Mouse (Mus musculus) megakaryocyte-erythroid progenitor cell, adult 5-6 weeks (primary cell): ENCODE results near the gene Galp. TPM values are rescaled to one million over a fixed set of nuclear protein-coding genes. Genes with fewer than 3 reads are reported as not detected.
"Not testable (repeated sequence)": the region's sequence is repeated elsewhere in the genome, so short reads cannot be mapped to it uniquely, and the experiment has no call there.

Experiments used
- ATAC-seq: replicated peaks from 2 replicates; pipeline ENCODE4 v1.8.0; 2016; ENCODE audit warnings: mild to moderate bottlenecking, inconsistent platforms; ENCODE audit not compliant: severe bottlenecking, poor library complexity, low FRiP score, low TSS enrichment
- total RNA-seq, 2 experiments: library from RNA; stranded (forward) in 1 of 2; stranded (reverse) in 1 of 2; fragments of 200-1000, 215-1000 nt in 1 of 2; fragments of >200 nt in 1 of 2; fragmentation: Nextera tagmentation in 1 of 2; gene quantifications; 2 replicates each; pipeline ENCODE4 v1.2.3; 2014 to 2017

The Galp gene
- total RNA-seq, 2 experiments from 2014 or later: not detected

GRCm38 (mm10) chr7:6173872-6174271 lies 23.0 kb upstream of the Galp start:
- ATAC-seq: no peak

DNA sequence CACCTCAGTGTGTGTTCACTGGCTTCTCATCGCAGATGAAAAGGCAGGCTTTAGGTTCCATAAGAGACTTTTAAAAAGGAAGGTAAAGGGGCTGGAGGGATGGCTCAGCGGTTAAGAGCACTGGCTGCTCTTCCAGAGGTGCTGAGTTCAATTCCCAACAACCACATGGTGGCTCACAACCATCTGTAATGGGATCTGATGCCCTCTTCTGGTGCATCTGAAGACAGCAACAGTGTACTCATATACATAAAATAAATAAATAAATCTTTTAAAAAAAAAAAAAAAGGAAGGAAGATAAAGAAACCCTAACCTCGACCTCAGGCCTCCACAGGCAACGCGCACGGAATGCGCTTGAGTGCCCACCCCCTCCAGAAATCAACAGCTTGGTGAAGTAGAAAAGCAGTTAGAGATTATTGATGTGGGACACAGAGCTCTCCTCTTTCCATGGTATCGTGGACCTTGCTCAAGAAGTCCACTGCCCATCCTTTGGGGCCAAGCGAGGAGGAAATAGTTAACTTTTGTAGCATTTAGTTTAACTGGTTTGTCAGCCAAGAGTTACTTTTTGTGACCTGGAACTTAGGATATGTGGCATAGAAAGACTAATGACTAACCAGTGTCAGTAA lies 22.4 kb upstream of the Galp start:
- ATAC-seq: not testable (repeated sequence)

DNA sequence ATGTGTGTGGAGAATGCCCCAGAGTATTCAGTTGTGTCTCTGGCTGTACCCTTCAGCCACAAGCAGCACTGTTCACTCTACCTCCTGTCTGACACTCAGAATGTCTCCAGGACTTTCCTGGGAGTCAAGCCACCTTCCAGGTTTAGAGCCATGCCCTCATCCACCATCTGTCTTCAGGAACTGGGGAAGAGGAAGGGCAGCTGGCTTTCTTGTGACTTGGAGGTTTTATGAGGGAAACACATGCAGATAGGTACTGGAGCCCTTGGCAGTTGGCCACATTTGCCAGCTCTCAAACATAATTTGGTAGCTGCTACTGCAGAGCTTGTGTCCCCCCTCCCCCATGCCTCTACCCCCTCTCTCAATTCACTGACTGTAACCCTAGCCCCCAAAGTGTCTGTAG lies 17.9 kb upstream of the Galp start:
- ATAC-seq: no peak

GRCm38 (mm10) chr7:6182882-6183281 lies 14.0 kb upstream of the Galp start:
- peak; percentile 85 for ATAC-seq

DNA sequence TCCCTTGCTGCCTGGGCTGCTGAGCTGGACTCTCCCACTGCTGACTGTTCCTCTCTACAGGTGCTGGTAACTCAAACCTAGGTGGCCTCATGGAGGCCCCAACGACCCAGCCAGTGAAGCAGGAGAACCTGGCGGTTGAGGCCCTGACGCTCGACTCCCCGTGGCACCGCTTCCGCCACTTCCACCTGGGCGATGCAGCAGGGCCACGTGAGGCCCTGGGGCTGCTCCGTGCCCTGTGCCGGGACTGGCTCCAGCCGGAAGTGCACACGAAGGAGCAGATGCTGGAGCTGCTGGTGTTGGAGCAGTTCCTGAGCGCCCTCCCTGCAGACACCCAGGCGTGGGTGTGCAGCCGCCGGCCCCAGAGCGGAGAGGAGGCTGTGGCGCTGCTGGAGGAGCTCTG lies 13.1 kb upstream of the Galp start:
- no peak for ATAC-seq

GRCm38 (mm10) chr7:6184521-6184920 lies 12.4 kb upstream of the Galp start:
- no peak for ATAC-seq

DNA sequence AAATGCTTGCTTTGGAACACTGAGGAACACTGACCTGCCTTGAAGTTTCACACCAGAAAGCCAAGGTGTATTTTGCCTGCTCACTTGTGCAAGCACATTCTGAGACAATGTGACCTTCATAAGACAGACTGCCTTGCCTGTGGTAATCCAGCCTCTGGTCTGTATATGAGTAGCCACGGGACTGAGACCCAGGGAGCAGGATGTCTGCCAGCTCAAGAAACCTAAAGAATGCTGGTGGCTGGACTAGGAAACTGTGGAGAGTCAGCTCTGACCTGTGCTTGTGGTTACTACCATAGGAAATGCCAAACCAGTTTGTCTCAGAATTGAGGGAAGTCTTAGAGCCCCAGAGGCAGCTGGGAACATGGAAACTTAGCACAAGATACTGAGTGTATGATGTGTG lies 11.5 kb upstream of the Galp start:
- ATAC-seq: no peak

DNA sequence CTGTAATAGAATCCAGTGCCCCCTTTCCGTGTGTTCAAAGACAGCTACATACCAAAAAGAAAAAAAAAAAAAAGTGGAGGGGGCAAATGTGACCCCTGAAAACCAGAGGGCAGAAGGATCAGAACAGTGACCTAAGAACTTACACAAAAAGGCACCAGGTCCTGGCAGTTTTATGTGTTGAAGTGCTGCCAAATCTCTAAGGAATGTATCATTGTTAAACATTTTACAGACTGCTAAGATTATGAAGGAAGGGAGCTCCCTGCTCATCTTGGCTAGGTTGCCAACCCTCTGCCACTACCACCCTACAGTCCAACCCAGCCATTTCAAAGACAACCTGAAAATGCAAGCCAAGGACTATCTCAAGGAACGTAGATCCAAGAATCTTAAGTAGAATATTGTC lies 10.7 kb upstream of the Galp start:
- no peak for ATAC-seq

DNA sequence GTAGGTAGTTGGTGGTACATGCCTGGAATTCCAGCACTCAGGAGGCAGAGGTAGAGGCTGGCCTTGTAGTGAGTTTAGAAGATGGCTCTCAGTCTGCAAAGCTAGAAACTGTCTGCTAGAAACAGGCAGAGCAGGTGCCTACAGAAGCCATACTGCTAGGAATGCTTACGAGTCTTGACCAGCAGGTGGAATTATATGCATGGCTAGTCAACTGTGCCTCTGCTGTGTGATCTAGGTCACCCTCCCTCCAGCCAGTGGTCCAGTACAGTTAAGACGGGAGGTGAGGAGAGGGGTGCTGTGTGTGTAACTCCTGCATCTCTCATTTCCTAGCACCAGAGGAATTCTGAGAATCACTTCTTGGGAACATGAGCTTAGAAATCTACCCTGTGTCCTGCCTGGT lies 10.1 kb upstream of the Galp start:
- no peak for ATAC-seq

- no peak for ATAC-seq
Observed at GRCm38 (mm10) chr7:6189542-6189941, 7.3 kb upstream of the Galp start.

- peak; percentile 59 for ATAC-seq
Observed at GRCm38 (mm10) chr7:6191376-6191775, 5.5 kb upstream of the Galp start.

- peak; percentile 79 for ATAC-seq
Observed at GRCm38 (mm10) chr7:6194129-6194528, 2.8 kb upstream of the Galp start.

DNA sequence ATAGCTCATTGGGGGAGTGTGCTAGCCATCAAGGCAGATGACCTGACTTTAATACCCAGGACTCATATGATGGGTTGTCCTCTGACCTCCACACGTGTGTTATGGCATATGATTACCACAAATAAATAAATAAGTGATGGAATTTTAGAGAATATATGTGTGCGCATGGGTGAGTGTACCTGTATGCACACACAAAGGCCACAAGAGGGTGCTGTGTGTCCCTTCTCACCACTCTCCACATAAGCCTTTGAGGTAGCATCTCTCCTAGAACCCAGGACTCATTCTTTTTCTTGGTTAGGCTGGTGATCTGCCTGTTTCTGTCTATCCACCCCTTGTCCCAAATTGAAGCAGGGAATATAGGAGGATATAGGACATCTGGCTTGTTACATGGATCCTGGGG lies 1.1 kb upstream of the Galp start:
- ATAC-seq: 0 out of 2 replicates have a peak, but pooled peaks have one; percentile 46

- ATAC-seq: no peak
Observed at GRCm38 (mm10) chr7:6204200-6204599, 7.3 kb downstream of the Galp start.

- 0 out of 2 replicates have a peak, but pooled peaks have one; percentile 57 for ATAC-seq
Observed at GRCm38 (mm10) chr7:6213144-6213543, 16.3 kb downstream of the Galp start.

DNA sequence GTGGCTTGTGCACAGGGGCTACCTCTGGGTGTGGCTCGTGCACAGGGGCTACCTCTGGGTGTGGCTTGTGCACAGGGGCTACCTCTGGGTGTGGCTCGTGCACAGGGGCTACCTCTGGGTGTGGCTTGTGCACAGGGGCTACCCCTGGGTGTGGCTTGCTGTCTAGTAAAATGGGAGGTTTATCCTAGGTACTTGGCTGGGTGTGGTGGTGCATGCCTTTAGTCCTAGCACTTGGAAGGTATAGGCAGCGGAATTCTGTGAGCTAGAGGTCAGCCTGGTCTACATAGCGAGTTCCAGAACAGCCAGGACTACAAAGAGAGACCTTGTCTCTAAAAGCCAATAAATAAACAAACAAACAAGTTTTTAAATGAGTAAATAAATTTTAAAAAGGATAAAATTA lies 17.8 kb downstream of the Galp start:
- ATAC-seq: not testable (repeated sequence)

GRCm38 (mm10) chr7:6220147-6220546 lies 23.3 kb downstream of the Galp start:
- no peak for ATAC-seq

DNA sequence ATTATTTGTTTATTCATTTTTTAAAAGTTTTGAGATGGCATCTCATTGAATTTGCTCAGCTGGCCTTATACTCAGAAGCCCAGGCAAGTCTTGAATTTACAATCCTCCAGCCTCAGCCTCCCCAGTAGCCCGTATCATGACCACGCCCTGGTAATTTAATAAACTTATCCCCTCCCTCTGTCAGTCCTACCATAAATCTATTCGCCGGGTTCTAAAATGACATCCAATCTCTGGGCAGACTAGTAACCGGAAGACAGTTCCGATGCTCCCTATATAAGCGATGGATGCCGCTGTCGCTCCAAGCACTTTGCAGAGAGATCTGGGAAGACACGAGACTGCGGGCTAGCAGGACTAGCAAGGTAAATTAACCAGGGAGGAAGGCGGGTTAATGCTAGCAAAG lies 25.1 kb downstream of the Galp start, which contains the start of gene Zscan5b:
Gene Zscan5b (plus strand): TSS at position 301 of the 400 bp plus-strand sequence.
- ATAC-seq: no peak

- not testable (repeated sequence) for ATAC-seq
Observed at GRCm38 (mm10) chr7:6228491-6228890, 31.6 kb downstream of the Galp start.

GRCm38 (mm10) chr7:6239787-6240186 lies 42.9 kb downstream of the Galp start:
- no peak for ATAC-seq

GRCm38 (mm10) chr7:6240841-6241425 lies 44.0 kb downstream of the Galp start:
- ATAC-seq: peak; percentile 89
